9 mouse cellular contexts compared by ENCODE assay signal in the genomic region with DNA sequence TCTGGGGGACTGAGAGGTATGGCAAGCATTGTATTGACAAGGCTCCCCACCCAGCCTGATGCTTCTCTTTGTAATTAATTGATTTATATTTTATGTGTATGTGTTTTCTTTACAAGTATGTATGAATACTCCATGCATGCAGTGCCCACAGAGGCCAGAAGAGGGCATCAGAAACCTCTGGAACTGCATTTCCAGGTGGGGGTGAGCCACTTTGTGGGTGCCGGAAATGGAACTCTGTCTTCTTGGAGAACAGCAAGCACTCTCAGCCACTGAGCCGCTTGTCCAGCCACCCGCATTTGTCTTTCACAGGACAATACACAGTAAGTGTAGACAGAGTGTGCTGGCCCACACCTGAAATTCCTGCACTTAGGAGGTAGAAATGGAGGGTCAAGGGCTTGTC. TPM values are rescaled to one million over a fixed set of nuclear protein-coding genes. Genes with fewer than 3 reads are reported as not detected.
A peak's percentile ranks its signal among the peaks of the same experiment; 100 is the strongest.
DNase-seq lines count a peak whose midpoint lies in the region; ATAC-seq and TF ChIP-seq lines count a peak whose summit lies in the region.
"Had no signal": no experiment of that assay in that cellular context is flagged by ENCODE, and none has a peak within 500 bp of the region (broad histone marks: within the 10 kb centered on the region; RNA-seq: fewer than 3 reads in every experiment).

No protein-coding gene starts in this region.

- no peak overlapping the region for H3K27ac ChIP-seq in layer of hippocampus, adult 2 months
- no peak overlapping the region for H3K27ac ChIP-seq in midbrain, postnatal 0 days (ENCODE audit: low read depth, low read length)

- 77% methylated on average over 3 of the region's 3 CpGs for WGBS in midbrain, postnatal 0 days

- H3K9ac ChIP-seq in midbrain, postnatal 0 days (replicated peaks; ENCODE audit: low read length, poor library complexity, severe bottlenecking): no peak overlapping the region

- TF ChIP-seq CTCF in layer of hippocampus, adult 2 months (conservative IDR thresholded peaks at IDR 0.05): peak; percentile 85
- peak; percentile 70 for TF ChIP-seq CTCF in midbrain, postnatal 0 days (IDR thresholded peaks at IDR 0.05)

- H3K4me3 ChIP-seq in layer of hippocampus, adult 2 months: no peak overlapping the region
- no peak overlapping the region for H3K4me3 ChIP-seq in midbrain, postnatal 0 days (ENCODE audit: low read depth, low read length)

- no peak for ATAC-seq in midbrain, postnatal 0 days (ENCODE audit: low FRiP score)

- H3K36me3 ChIP-seq in midbrain, postnatal 0 days (ENCODE audit: insufficient read depth, low read length): peaks cover 31% of the 10 kb centered on the region

- DNase-seq in gastrocnemius, adult 18-20 months (ENCODE audit: low spot score): peak; percentile 16
- no peak for DNase-seq in gastrocnemius, adult 8-10 months (ENCODE audit: low spot score in 2 of 2)
- DNase-seq in ovary, postnatal 36 days (ENCODE audit: low spot score): peak; percentile 12
- no peak for DNase-seq in ovary, postnatal 10 days (ENCODE audit: low spot score)
- peak; percentile 26 to 56 for DNase-seq in cerebellum, postnatal 25 days
- peak in 1 of 2 experiments; percentile 59 for DNase-seq in layer of hippocampus, adult 2 months (ENCODE audit: low spot score in 2 of 2)
- peak; percentile 16 for DNase-seq in midbrain, postnatal 0 days (ENCODE audit: low spot score)
- peak; percentile 79 for DNase-seq in thymus, postnatal 4 days

- no peaks in the 10 kb centered on the region for H3K27me3 ChIP-seq in midbrain, postnatal 0 days (ENCODE audit: insufficient read depth, low read length)

- H3K9me3 ChIP-seq in midbrain, postnatal 0 days (ENCODE audit: low read length): no peaks in the 10 kb centered on the region

- H3K4me2 ChIP-seq in midbrain, postnatal 0 days (ENCODE audit: low read depth, low read length, poor library complexity, severe bottlenecking): no peak overlapping the region

- H3K4me1 ChIP-seq in midbrain, postnatal 0 days (ENCODE audit: insufficient read depth, low read length): no peaks in the 10 kb centered on the region

RNA-seq across cellular contexts. Expression of a gene that starts 24.9 kb away (rescaled TPM):
- 10 to 100 TPM; 29.7 to 32.8 TPM for total RNA-seq in gastrocnemius, adult 18-20 months (2021)
- total RNA-seq in gastrocnemius, adult 8-10 months (2022): 10 to 100 TPM; 27.8 to 32.6 (median 28.4) TPM
- total RNA-seq in layer of hippocampus, adult 2 months (2021): 10 to 100 TPM; 22.6 to 27.6 TPM
- total RNA-seq in midbrain, postnatal 0 days (2014; rRNA removed): 6.9 and 16.2 TPM in 2 replicates
- polyA plus RNA-seq in midbrain, postnatal 0 days (2015; fragmentation: Nextera tagmentation; extraction: Ambion mirVana): 11.8 and 12.0 TPM in 2 replicates

RNA-seq across cellular contexts. Expression of a gene that starts 28.5 kb away (rescaled TPM):
- 10 to 100 TPM; 33.1 to 36.1 TPM for total RNA-seq in gastrocnemius, adult 18-20 months (2021)
- total RNA-seq in gastrocnemius, adult 8-10 months (2022): 10 to 100 TPM; 35.1 to 40.1 (median 37.5) TPM
- total RNA-seq in layer of hippocampus, adult 2 months (2021): 10 to 100 TPM; 31.7 to 37.2 TPM
- 39.6 and 42.6 TPM in 2 replicates for total RNA-seq in midbrain, postnatal 0 days (2014; rRNA removed)
- 36.3 TPM in 2 replicates for polyA plus RNA-seq in midbrain, postnatal 0 days (2015; fragmentation: Nextera tagmentation; extraction: Ambion mirVana)

RNA-seq across cellular contexts. Expression of a gene that starts 28.5 kb away (rescaled TPM):
- total RNA-seq in gastrocnemius, adult 18-20 months (2021): 10 to 100 TPM; 19.8 to 21.3 TPM
- total RNA-seq in gastrocnemius, adult 8-10 months (2022): 10 to 100 TPM; 18.9 to 22.9 (median 21.4) TPM
- 10 to 100 TPM; 46.6 to 52.8 TPM for total RNA-seq in layer of hippocampus, adult 2 months (2021)
- 61.5 and 70.3 TPM in 2 replicates for total RNA-seq in midbrain, postnatal 0 days (2014; rRNA removed)
- 24.4 and 25.4 TPM in 2 replicates for polyA plus RNA-seq in midbrain, postnatal 0 days (2015; fragmentation: Nextera tagmentation; extraction: Ambion mirVana)

RNA-seq across cellular contexts. Expression of a gene that starts 50.4 kb away (rescaled TPM):
- not detected for total RNA-seq in gastrocnemius, adult 18-20 months (2021)
- not detected for total RNA-seq in gastrocnemius, adult 8-10 months (2022)
- not detected for total RNA-seq in layer of hippocampus, adult 2 months (2021)
- total RNA-seq in midbrain, postnatal 0 days (2014; rRNA removed): 0.38 TPM in 1 of 2 replicates, not detected in the other
- not detected in 2 replicates for polyA plus RNA-seq in midbrain, postnatal 0 days (2015; fragmentation: Nextera tagmentation; extraction: Ambion mirVana)
- polyA plus RNA-seq: neural tube, embryonic 14.5 days had no signal

Comparison
In these comparisons a context has a peak if more than half of its experiments do, and no peak if none do; other contexts are left out.
1. DNase-seq: peak in gastrocnemius, adult 18-20 months (single experiment), ovary, postnatal 36 days (single experiment), cerebellum, postnatal 25 days (2 of 2), midbrain, postnatal 0 days (single experiment) and thymus, postnatal 4 days (single experiment); none in gastrocnemius, adult 8-10 months (0 of 2) and ovary, postnatal 10 days (single experiment).